Mouse (Mus musculus) heart, postnatal 36 days (tissue): Measurements from ENCODE around the gene Vmn1r125. TPM values are rescaled to one million over a fixed set of nuclear protein-coding genes. Genes with fewer than 3 reads are reported as not detected.
"Not testable (repeated sequence)": the region's sequence is repeated elsewhere in the genome, so short reads cannot be mapped to it uniquely, and the experiment has no call there.

Source experiments
- DNase-seq, 2 experiments: peaks; one replicate each; pipeline ENCODE4 v3.0.0; 2021 to 2022
- intact Hi-C: fragments of 180-260 bp; cut with DNase I; formaldehyde crosslinking; loops from one replicate; pipeline ENCODE4 v1.15.1; 2025
- total RNA-seq, 2 experiments: library from RNA; stranded (reverse); gene quantifications; 2 replicates each; pipeline ENCODE4 v1.2.3; 2021

Gene Vmn1r125
- not detected for total RNA-seq

GRCm38 (mm10) chr7:21271879-21272278, at the start of gene Vmn1r125:
TSS of gene Vmn1r125 (plus strand) at chr7:21272179.
- DNase-seq, intact Hi-C loops: not testable (repeated sequence)

- DNase-seq, intact Hi-C loops: not testable (repeated sequence)
Measured at GRCm38 (mm10) chr7:21260517-21260916, 11.5 kb upstream of the Vmn1r125 start, which contains the start of gene Vmn1r124. TSS of gene Vmn1r124 (minus strand) at chr7:21260617.

GRCm38 (mm10) chr7:21301367-21301766, 29.4 kb downstream of the Vmn1r125 start, which contains the start of gene Vmn1r126:
TSS of gene Vmn1r126 (minus strand) at chr7:21301467.
- intact Hi-C loops, DNase-seq: not testable (repeated sequence)

- DNase-seq, intact Hi-C loops: not testable (repeated sequence)
Measured at GRCm38 (mm10) chr7:21319761-21320160, 47.8 kb downstream of the Vmn1r125 start, which contains the start of gene Vmn1r127. TSS of gene Vmn1r127 (minus strand) at chr7:21319861.

Other genes starting within 250 kb of the Vmn1r125 start
- gene Vmn1r120, start 218.4 kb upstream of the Vmn1r125 start, total RNA-seq = not detected
- not detected for gene Vmn1r121, start 173.7 kb upstream of the Vmn1r125 start, total RNA-seq
- not detected for gene Vmn1r122, start 138.1 kb upstream of the Vmn1r125 start, total RNA-seq
- not detected for gene Vmn1r123, start 110.0 kb upstream of the Vmn1r125 start, total RNA-seq
- gene Gm5157, start 81.8 kb upstream of the Vmn1r125 start, total RNA-seq = not detected
- gene Vmn1r124, start 11.6 kb upstream of the Vmn1r125 start, total RNA-seq = not detected
- not detected for gene Vmn1r126, start 29.3 kb downstream of the Vmn1r125 start, total RNA-seq
- gene Vmn1r127, start 47.7 kb downstream of the Vmn1r125 start, total RNA-seq = not detected
- not detected for gene Vmn1r128, start 77.2 kb downstream of the Vmn1r125 start, total RNA-seq
- not detected for gene Vmn1r129, start 89.1 kb downstream of the Vmn1r125 start, total RNA-seq
- not detected for gene Gm6882, start 160.6 kb downstream of the Vmn1r125 start, total RNA-seq
- gene Vmn1r130, start 239.6 kb downstream of the Vmn1r125 start, total RNA-seq = not detected